Mouse (Mus musculus): ENCODE results near the gene Faap20.

- TF ChIP-seq POLR2A (IDR thresholded peaks at IDR 0.05; ENCODE audit: borderline replicate concordance, low read depth, low read length), result no peak
- TF ChIP-seq CTCF (IDR thresholded peaks at IDR 0.05; ENCODE audit: low read depth, low read length), result no peak
These were observed 51.5 kb downstream of the Faap20 start for GRCm38 (mm10) chr4:155301098-155301447.

Measured in bone marrow macrophage, adult 2 months (primary cell).